Mouse (Mus musculus) A20 (cell line): ENCODE data around the gene Cenpq.
A peak's percentile ranks its signal among the peaks of the same experiment; 100 is the strongest.

Experiments
- DNase-seq: peaks from one replicate; pipeline ENCODE4 v3.0.0-alpha.2; 2011; ENCODE audit warnings: low read depth, low spot score

Gene Cenpq

GRCm38 (mm10) chr17:40934420-40935231 lies at the start of gene Cenpq, which contains the start of gene Mut:
Gene Cenpq (minus strand): TSS chr17:40935047.
Gene Mut (plus strand): TSS chr17:40934685.
- DNase-seq: peak; percentile 96

GRCm38 (mm10) chr17:40977914-40978313 lies 43.1 kb upstream of the Cenpq start:
- DNase-seq: peak; percentile 24

GRCm38 (mm10) chr17:40948518-40948917 lies 13.7 kb upstream of the Cenpq start:
- no peak for DNase-seq

- DNase-seq: no peak
These were observed 862 bp downstream of the Cenpq start for GRCm38 (mm10) chr17:40933985-40934384.

GRCm38 (mm10) chr17:40915499-40915898 lies 19.3 kb downstream of the Cenpq start:
- DNase-seq: no peak

- DNase-seq: no peak
These were observed 20.6 kb downstream of the Cenpq start, which contains the start of gene Glyatl3 for GRCm38 (mm10) chr17:40914250-40914649. Gene Glyatl3 (minus strand): TSS chr17:40914350.

- DNase-seq: no peak
These were observed 30.1 kb downstream of the Cenpq start for GRCm38 (mm10) chr17:40904721-40905154.

GRCm38 (mm10) chr17:40904056-40904597 lies 30.7 kb downstream of the Cenpq start:
- DNase-seq: no peak

- no peak for DNase-seq
These were observed 31.5 kb downstream of the Cenpq start for GRCm38 (mm10) chr17:40903345-40903744.

- no peak for DNase-seq
These were observed 35.0 kb downstream of the Cenpq start for GRCm38 (mm10) chr17:40899783-40900363.

GRCm38 (mm10) chr17:40896863-40897262 lies 38.0 kb downstream of the Cenpq start:
- DNase-seq: peak; percentile 57

- no peak for DNase-seq
These were observed 46.9 kb downstream of the Cenpq start for GRCm38 (mm10) chr17:40887849-40888536.

- no peak for DNase-seq
These were observed 49.7 kb downstream of the Cenpq start for GRCm38 (mm10) chr17:40885155-40885554.

GRCm38 (mm10) chr17:40882172-40882571 lies 52.7 kb downstream of the Cenpq start:
- DNase-seq: no peak

- no peak for DNase-seq
These were observed 54.7 kb downstream of the Cenpq start, which contains the start of gene 9130008F23Rik for GRCm38 (mm10) chr17:40879924-40880691. Gene 9130008F23Rik (minus strand): TSS chr17:40880559.

- no peak for DNase-seq
These were observed 55.3 kb downstream of the Cenpq start for GRCm38 (mm10) chr17:40879528-40879923.

- no peak for DNase-seq
These were observed 57.1 kb downstream of the Cenpq start for GRCm38 (mm10) chr17:40877741-40878140.

GRCm38 (mm10) chr17:40875568-40875967 lies 59.3 kb downstream of the Cenpq start:
- no peak for DNase-seq

GRCm38 (mm10) chr17:40874701-40875100 lies 60.1 kb downstream of the Cenpq start:
- DNase-seq: no peak

GRCm38 (mm10) chr17:40873582-40874011 lies 61.2 kb downstream of the Cenpq start:
- DNase-seq: no peak
